ENCODE assay signal across 8 mouse cellular contexts in genomic region chr7:120835449-120836359, GRCm38 (mm10). TPM values are rescaled to one million over a fixed set of nuclear protein-coding genes. Genes with fewer than 3 reads are reported as not detected.
DNase-seq lines count a peak whose midpoint lies in the region.

No protein-coding gene starts in this region.

- DNase-seq in adrenal gland, adult (ENCODE audit: inconsistent age in 2 of 2, low spot score in 1 of 2), result peak; percentile 95 to 99
- peak; percentile 94 for DNase-seq in embryo, embryonic 10 days (ENCODE audit: low spot score)
- peak; percentile 93 for DNase-seq in gastrocnemius, postnatal 10 days
- peak; percentile 99 for DNase-seq in induced T-regulatory cell, adult 2 months (ENCODE audit: low read depth)
- peak; percentile 87 to 98 for DNase-seq in left cerebral cortex, adult 9 months (ENCODE audit: low spot score in 2 of 2)
- peak; percentile 98 to 100 for DNase-seq in right cerebral cortex, adult 2 months (ENCODE audit: low spot score in 2 of 2)
- peak; percentile 89 for DNase-seq in urinary bladder, postnatal 10 days (ENCODE audit: low spot score)

- no peaks in the 10 kb centered on the region for H3K36me3 ChIP-seq in megakaryocyte, embryonic 14.5 days (replicated peaks; ENCODE audit: low read length)

- no peaks in the 10 kb centered on the region for H3K9me3 ChIP-seq in megakaryocyte, embryonic 14.5 days

- peak overlapping the region; percentile 91 for H3K4me3 ChIP-seq in megakaryocyte, embryonic 14.5 days (replicated peaks)

- H3K27me3 ChIP-seq in megakaryocyte, embryonic 14.5 days (replicated peaks), result no peaks in the 10 kb centered on the region

- peaks cover 45% of the 10 kb centered on the region for H3K4me1 ChIP-seq in megakaryocyte, embryonic 14.5 days

RNA-seq across cellular contexts. Expression of gene Eef2k, which starts 6.9 kb away (rescaled TPM):
- 10 to 100 TPM; 56.3 to 60.9 TPM for total RNA-seq in gastrocnemius, postnatal 10 days (2021)
- polyA plus RNA-seq in megakaryocyte, embryonic 14.5 days (2012; ENCODE audit: insufficient read depth, low replicate concordance), result 5.4 and 42.9 TPM in 2 replicates

RNA-seq across cellular contexts. Expression of gene Gm5737, which starts 23.5 kb away (rescaled TPM):
- under 1 TPM in 1 of 2 experiments, not detected in 1; 0.31 TPM for total RNA-seq in gastrocnemius, postnatal 10 days (2021)
- polyA plus RNA-seq in megakaryocyte, embryonic 14.5 days (2012; ENCODE audit: insufficient read depth, low replicate concordance), result not detected in 2 replicates

Comparison
In these comparisons a context has a peak if more than half of its experiments do, and no peak if none do; other contexts are left out.
1. Peak in every context shown above with its lines: DNase-seq and H3K4me3 ChIP-seq.